Mouse (Mus musculus) liver, embryonic 16.5 days (tissue): ENCODE data around the gene Zfp691. TPM values are rescaled to one million over a fixed set of nuclear protein-coding genes. Genes with fewer than 3 reads are reported as not detected.
A peak's percentile ranks its signal among the peaks of the same experiment; 100 is the strongest.

Experiments used
- ATAC-seq: fragments of 200-750 bp; cut with Nextera tagmentation; 2 replicates; pipeline ENCODE4 v1.8.0; 2017; ENCODE audit warnings: low read depth, mild to moderate bottlenecking, moderate number of reproducible peaks, moderate library complexity
- H3K27ac ChIP-seq: fragments of 300-500 bp; sonication (generic); 2 replicates; pipeline ENCODE4 v1.5.1; 2014; ENCODE audit warnings: mild to moderate bottlenecking, low read length
- H3K27me3 ChIP-seq: fragments of 300-500 bp; sonication (generic); 2 replicates; pipeline ENCODE4 v1.6.1; 2014; ENCODE audit warnings: low read depth, low read length, mixed read lengths; ENCODE audit not compliant: control insufficient read depth, insufficient read depth
- H3K36me3 ChIP-seq: fragments of 300-500 bp; sonication (generic); 2 replicates; pipeline ENCODE4 v1.6.1; 2014; ENCODE audit warnings: mild to moderate bottlenecking; ENCODE audit not compliant: control insufficient read depth, insufficient read depth
- H3K4me1 ChIP-seq: fragments of 300-500 bp; sonication (generic); 2 replicates; pipeline ENCODE4 v1.6.1; 2014; ENCODE audit warnings: low read depth, low read length, mixed read lengths; ENCODE audit not compliant: control insufficient read depth
- H3K4me2 ChIP-seq: fragments of 300-500 bp; sonication (generic); 2 replicates; pipeline ENCODE4 v1.6.1; 2014; ENCODE audit warnings: low read depth, low read length, mixed read lengths
- H3K4me3 ChIP-seq: fragments of 300-500 bp; sonication (generic); 2 replicates; pipeline ENCODE4 v1.5.1; 2014; ENCODE audit warnings: low read depth, mild to moderate bottlenecking, low read length
- H3K9ac ChIP-seq: fragments of 300-500 bp; sonication (generic); 2 replicates; pipeline ENCODE4 v1.6.1; 2014; ENCODE audit warnings: low read depth, low read length
- H3K9me3 ChIP-seq: fragments of 300-500 bp; sonication (generic); replicated peaks from 2 replicates; pipeline ENCODE4 v1.6.1; 2016; ENCODE audit warnings: low read length; ENCODE audit not compliant: control insufficient read depth
- WGBS: fragments of 180-500 bp; shearing (Covaris S2); extraction: QIAGEN DNeasy Blood & Tissue Kit; methylation state at CpG from one replicate; pipeline ENCODE4 v1.1.7; 2014; ENCODE audit not compliant: insufficient replicate concordance; 5-methylcytosine and 5-hydroxymethylcytosine counted together
- polyA plus RNA-seq: library from polyadenylated mRNA; unstranded; fragments of >200 nt; fragmentation: Nextera tagmentation; extraction: Ambion mirVana; gene quantifications from 2 replicates; pipeline ENCODE4 v1.2.1, GENCODE M21; 2015

The Zfp691 gene
- polyA plus RNA-seq, 1 experiment from 2014 or later = 2.1 TPM

GRCm38 (mm10) chr4:119138171-119138570 lies 35.8 kb downstream of the Zfp691 start:
- H3K4me1 ChIP-seq = peaks cover 5% of the 10 kb centered on the region
- ATAC-seq = peak; percentile 70
- no peak overlapping the region for H3K4me3 ChIP-seq
- H3K9ac ChIP-seq = no peak overlapping the region
- H3K27ac ChIP-seq = no peak overlapping the region
- peaks cover 52% of the 10 kb centered on the region for H3K36me3 ChIP-seq
- H3K4me2 ChIP-seq = no peak overlapping the region
- no peaks in the 10 kb centered on the region for H3K9me3 ChIP-seq
- 63% methylated on average over 18 of the region's 18 CpGs for WGBS
- no peaks in the 10 kb centered on the region for H3K27me3 ChIP-seq

DNA sequence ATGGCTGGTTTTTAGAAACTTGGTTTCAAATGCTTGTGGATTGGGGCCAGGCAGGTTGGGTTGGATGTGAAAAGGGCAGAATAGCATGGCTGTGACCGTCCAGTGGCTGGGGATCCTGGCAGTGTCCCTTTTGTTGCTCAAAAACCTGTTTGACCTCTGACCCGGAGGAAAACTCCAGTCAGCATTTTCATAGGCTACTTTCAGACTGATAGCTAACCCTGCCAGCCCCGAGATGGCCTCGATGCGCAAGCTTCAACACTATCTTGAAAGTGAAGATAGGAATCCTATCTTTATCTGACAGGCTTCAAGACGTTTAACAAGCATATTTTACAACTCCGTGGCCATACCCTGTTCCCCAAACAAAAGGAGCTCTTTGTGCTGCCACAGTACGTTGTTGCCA lies 36.7 kb downstream of the Zfp691 start:
- Histone ChIP-seq H3K4me2 (no peak overlapping the region), H3K27ac (peak overlapping the region; percentile 41), H3K9me3 (no peaks in the 10 kb centered on the region), H3K36me3 (peaks cover 60% of the 10 kb centered on the region), H3K4me1 (peaks cover 3% of the 10 kb centered on the region), H3K4me3 (no peak overlapping the region), H3K9ac (no peak overlapping the region), H3K27me3 (no peaks in the 10 kb centered on the region)
- 52% methylated on average over 8 of the region's 8 CpGs for WGBS
- no peak for ATAC-seq

DNA sequence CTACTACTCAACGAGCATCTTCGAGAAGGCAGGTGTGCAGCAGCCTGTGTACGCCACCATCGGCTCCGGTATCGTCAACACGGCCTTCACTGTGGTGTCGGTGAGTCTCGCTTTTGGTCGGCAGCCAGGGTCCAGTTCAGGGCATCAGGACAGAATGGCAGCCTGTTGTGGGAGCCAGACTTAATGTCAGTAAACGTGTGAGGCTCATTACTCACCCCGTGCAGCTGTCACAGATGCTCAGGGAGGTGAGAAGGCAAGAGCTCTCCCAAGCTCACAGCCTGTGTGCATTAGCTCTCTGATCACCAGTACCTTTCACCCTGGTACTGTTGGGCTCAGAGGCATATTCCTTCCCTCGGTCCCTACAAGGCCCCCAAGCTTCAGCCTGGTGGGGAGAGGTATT lies 40.1 kb downstream of the Zfp691 start:
- Histone ChIP-seq H3K27ac (no peak overlapping the region), H3K27me3 (no peaks in the 10 kb centered on the region), H3K4me3 (no peak overlapping the region), H3K4me2 (no peak overlapping the region), H3K9me3 (no peaks in the 10 kb centered on the region), H3K36me3 (peaks cover 95% of the 10 kb centered on the region), H3K4me1 (peaks cover 5% of the 10 kb centered on the region), H3K9ac (no peak overlapping the region)
- WGBS = 91% methylated on average over 13 of the region's 13 CpGs
- ATAC-seq = no peak

DNA sequence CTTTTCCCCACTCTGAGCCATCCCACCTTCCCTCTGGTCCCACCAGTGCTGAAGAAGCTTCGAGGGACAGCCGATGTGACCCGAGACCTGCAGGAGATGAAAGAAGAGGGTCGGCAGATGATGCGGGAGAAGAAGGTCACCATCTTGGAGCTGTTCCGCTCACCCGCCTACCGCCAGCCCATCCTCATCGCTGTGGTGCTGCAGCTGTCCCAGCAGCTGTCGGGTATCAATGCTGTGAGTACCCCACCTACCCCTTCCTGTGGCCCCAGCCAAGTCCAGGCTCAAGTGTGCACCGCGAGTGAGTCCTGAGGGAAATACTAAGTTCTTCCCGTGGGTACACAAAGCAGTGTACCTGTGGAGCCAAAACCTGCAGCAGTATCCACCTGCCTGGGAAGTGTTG lies 40.7 kb downstream of the Zfp691 start:
- H3K4me2 ChIP-seq = no peak overlapping the region
- no peaks in the 10 kb centered on the region for H3K9me3 ChIP-seq
- H3K4me3 ChIP-seq = no peak overlapping the region
- no peak for ATAC-seq
- no peaks in the 10 kb centered on the region for H3K27me3 ChIP-seq
- no peak overlapping the region for H3K9ac ChIP-seq
- H3K36me3 ChIP-seq = peaks cover 99% of the 10 kb centered on the region
- 91% methylated on average over 13 of the region's 13 CpGs for WGBS
- peaks cover 10% of the 10 kb centered on the region for H3K4me1 ChIP-seq
- H3K27ac ChIP-seq = no peak overlapping the region

GRCm38 (mm10) chr4:119131189-119131910 lies 42.6 kb downstream of the Zfp691 start:
- Histone ChIP-seq H3K4me1 (peaks cover 30% of the 10 kb centered on the region), H3K27ac (no peak overlapping the region), H3K4me3 (no peak overlapping the region), H3K9me3 (no peaks in the 10 kb centered on the region), H3K9ac (no peak overlapping the region), H3K4me2 (no peak overlapping the region), H3K36me3 (peaks cover 100% of the 10 kb centered on the region), H3K27me3 (no peaks in the 10 kb centered on the region)
- no peak for ATAC-seq
- 83% methylated on average over 8 of the region's 8 CpGs for WGBS

GRCm38 (mm10) chr4:119129096-119129495 lies 44.9 kb downstream of the Zfp691 start:
- H3K4me2 ChIP-seq = no peak overlapping the region
- H3K4me3 ChIP-seq = no peak overlapping the region
- H3K4me1 ChIP-seq = peaks cover 50% of the 10 kb centered on the region
- no peak for ATAC-seq
- 65% methylated on average over 1 of the region's 1 CpGs for WGBS
- H3K27me3 ChIP-seq = no peaks in the 10 kb centered on the region
- no peak overlapping the region for H3K9ac ChIP-seq
- no peak overlapping the region for H3K27ac ChIP-seq
- no peaks in the 10 kb centered on the region for H3K9me3 ChIP-seq
- peaks cover 99% of the 10 kb centered on the region for H3K36me3 ChIP-seq

DNA sequence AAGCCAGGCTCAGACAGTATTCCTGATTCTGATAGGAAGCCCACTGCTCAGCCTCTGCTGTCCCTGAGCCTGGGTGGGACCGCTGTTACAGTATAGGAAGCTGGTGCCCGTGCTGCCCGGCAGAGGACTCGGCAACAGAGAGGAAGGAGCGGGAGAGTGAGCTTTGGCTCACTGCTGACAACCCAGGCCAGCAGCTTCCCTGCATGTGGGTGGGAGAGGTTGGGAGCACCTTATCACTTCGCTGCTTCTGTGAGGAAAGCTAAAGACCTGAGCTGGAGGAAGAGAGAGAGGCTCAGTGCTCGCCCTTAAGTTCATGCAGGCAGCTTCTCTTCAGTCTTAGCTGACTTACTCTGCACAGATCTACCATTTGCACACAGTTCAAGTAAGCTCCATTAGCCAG lies 45.4 kb downstream of the Zfp691 start:
- H3K4me1 ChIP-seq = peaks cover 54% of the 10 kb centered on the region
- H3K9ac ChIP-seq = peak overlapping the region; percentile 41; the same call in 1 of the 2 replicates
- H3K27ac ChIP-seq = 0 out of 2 replicates have a peak overlapping the region, but pooled peaks have one; percentile 46
- H3K27me3 ChIP-seq = no peaks in the 10 kb centered on the region
- 45% methylated on average over 7 of the region's 7 CpGs for WGBS
- peaks cover 99% of the 10 kb centered on the region for H3K36me3 ChIP-seq
- H3K9me3 ChIP-seq = no peaks in the 10 kb centered on the region
- no peak overlapping the region for H3K4me3 ChIP-seq
- no peak overlapping the region for H3K4me2 ChIP-seq
- ATAC-seq = no peak

GRCm38 (mm10) chr4:119127229-119127628 lies 46.8 kb downstream of the Zfp691 start:
- no peak overlapping the region for H3K4me2 ChIP-seq
- no peak for ATAC-seq
- H3K4me1 ChIP-seq = peaks cover 60% of the 10 kb centered on the region
- no peak overlapping the region; the same call in 1 of the 2 replicates for H3K9ac ChIP-seq
- 31% methylated on average over 6 of the region's 6 CpGs for WGBS
- no peaks in the 10 kb centered on the region for H3K9me3 ChIP-seq
- peak overlapping the region; percentile 60 for H3K27ac ChIP-seq
- H3K27me3 ChIP-seq = no peaks in the 10 kb centered on the region
- H3K4me3 ChIP-seq = no peak overlapping the region
- H3K36me3 ChIP-seq = peaks cover 99% of the 10 kb centered on the region

DNA sequence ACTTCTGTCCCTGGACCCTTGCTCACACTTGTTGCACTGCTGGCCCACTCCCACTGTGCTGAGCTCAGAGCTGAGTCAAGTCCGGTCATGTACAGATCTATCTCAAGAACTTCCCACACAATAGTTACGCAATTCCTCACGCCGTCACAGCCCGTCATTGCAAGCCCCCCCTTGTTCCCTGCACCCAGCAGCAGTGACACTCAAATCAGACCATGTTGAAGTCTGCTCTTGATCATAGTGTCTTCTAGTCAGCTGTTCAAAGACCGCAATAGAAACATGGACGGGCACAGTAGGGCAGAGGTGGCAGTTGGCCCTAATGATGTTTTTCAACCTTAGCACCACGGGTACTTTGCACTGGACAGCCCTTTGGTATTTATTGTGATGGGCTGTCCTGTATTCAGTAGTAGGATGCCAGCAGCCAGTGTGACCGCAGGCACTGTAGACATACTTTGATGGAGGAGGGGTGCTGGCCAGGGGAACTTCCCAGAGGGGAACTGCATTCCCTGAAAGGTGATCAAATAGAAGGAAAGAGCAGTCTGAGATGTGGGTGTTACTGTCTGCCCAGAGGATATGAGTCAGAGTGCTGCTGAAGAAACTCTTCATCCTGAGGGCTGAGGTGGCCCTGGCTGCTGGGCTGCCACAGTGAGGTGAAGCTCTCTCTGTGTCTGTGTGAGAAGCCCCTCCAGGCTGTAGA lies 48.3 kb downstream of the Zfp691 start:
- no peaks in the 10 kb centered on the region for H3K9me3 ChIP-seq
- no peak overlapping the region for H3K9ac ChIP-seq
- H3K4me2 ChIP-seq = no peak overlapping the region
- WGBS = 55% methylated on average over 9 of the region's 9 CpGs
- peaks cover 73% of the 10 kb centered on the region for H3K4me1 ChIP-seq
- H3K27me3 ChIP-seq = no peaks in the 10 kb centered on the region
- peak overlapping the region; percentile 1; the same call in 1 of the 2 replicates for H3K27ac ChIP-seq
- H3K36me3 ChIP-seq = peaks cover 99% of the 10 kb centered on the region
- ATAC-seq = peak; percentile 4; the same call in 1 of the 2 replicates
- H3K4me3 ChIP-seq = no peak overlapping the region
